Mouse (Mus musculus) stomach, embryonic 15.5 days (tissue): Measurements from ENCODE around the gene Slc30a1. TPM values are rescaled to one million over a fixed set of nuclear protein-coding genes. Genes with fewer than 3 reads are reported as not detected.

ENCODE experiments used
- ATAC-seq: fragments of 200-750 bp; cut with Nextera tagmentation; 2 replicates; pipeline ENCODE4 v1.8.0; 2017; ENCODE audit warnings: low read depth, moderate number of reproducible peaks, moderate TSS enrichment; ENCODE audit not compliant: insufficient read depth, low FRiP score
- H3K27ac ChIP-seq: fragments of 300-500 bp; sonication (generic); 2 replicates; pipeline ENCODE4 v1.5.1; 2015; ENCODE audit warnings: mild to moderate bottlenecking, inconsistent platforms
- H3K27me3 ChIP-seq: fragments of 300-500 bp; sonication (generic); replicated peaks from 2 replicates; pipeline ENCODE4 v1.6.1; 2015; ENCODE audit warnings: inconsistent platforms
- H3K36me3 ChIP-seq: fragments of 300-500 bp; sonication (generic); 2 replicates; pipeline ENCODE4 v1.6.1; 2015; ENCODE audit warnings: inconsistent platforms
- H3K4me1 ChIP-seq: fragments of 300-500 bp; sonication (generic); 2 replicates; pipeline ENCODE4 v1.6.1; 2015; ENCODE audit warnings: inconsistent platforms
- H3K4me2 ChIP-seq: fragments of 300-500 bp; sonication (generic); 2 replicates; pipeline ENCODE4 v1.6.1; 2015; ENCODE audit warnings: mild to moderate bottlenecking, inconsistent platforms
- H3K4me3 ChIP-seq: fragments of 300-500 bp; sonication (generic); replicated peaks from 2 replicates; pipeline ENCODE4 v1.5.1; 2015; ENCODE audit warnings: inconsistent platforms
- H3K9ac ChIP-seq: fragments of 300-500 bp; sonication (generic); 2 replicates; pipeline ENCODE4 v1.6.1; 2015; ENCODE audit warnings: inconsistent platforms
- H3K9me3 ChIP-seq: fragments of 300-500 bp; sonication (generic); 2 replicates; pipeline ENCODE4 v1.6.1; 2016; ENCODE audit warnings: inconsistent platforms
- WGBS: fragments of 180-500 bp; shearing (Covaris S2); methylation state at CpG from one replicate; pipeline ENCODE4 v1.1.7; 2015; 5-methylcytosine and 5-hydroxymethylcytosine counted together
- polyA plus RNA-seq: library from polyadenylated mRNA; unstranded; fragments of >200 nt; fragmentation: Nextera tagmentation; extraction: Ambion mirVana; gene quantifications from 2 replicates; pipeline ENCODE4 v1.2.1, GENCODE M21; 2015

The Slc30a1 gene
- 4.5 and 4.9 TPM in 2 replicates for polyA plus RNA-seq

DNA sequence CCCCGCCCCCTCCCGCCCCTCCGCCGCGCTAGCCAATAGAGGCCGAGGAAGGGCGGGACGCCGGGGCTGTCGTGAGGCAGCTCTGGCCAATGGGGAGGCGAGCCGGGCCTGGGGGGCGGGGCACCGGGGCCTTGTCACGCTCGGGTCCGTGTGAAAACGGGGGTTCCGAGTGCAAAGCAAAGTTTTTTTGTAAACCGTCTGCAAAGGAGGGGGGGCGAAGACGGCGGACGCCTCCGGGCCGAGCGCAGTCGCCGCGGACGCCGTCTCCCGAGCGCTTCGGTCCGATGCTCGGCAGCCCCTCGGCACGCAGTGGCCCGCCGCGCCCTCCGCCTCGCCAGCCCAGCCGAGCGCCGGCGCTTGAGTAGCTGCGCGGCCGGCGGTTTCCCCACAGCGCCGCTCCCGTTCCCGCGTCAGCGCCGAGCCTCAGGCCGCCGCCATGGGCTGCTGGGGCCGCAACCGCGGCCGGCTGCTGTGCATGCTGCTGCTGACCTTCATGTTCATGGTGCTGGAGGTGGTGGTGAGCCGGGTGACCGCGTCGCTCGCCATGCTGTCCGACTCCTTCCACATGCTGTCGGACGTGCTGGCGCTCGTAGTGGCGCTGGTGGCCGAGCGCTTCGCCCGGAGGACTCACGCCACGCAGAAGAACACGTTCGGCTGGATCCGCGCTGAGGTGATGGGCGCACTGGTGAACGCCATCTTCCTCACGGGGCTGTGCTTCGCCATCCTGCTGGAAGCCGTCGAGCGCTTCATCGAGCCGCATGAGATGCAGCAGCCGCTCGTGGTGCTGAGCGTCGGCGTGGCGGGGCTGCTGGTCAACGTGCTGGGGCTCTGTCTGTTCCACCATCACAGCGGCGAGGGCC, at the start of gene Slc30a1:
TSS of gene Slc30a1 (plus strand) at position 197 of the 860 bp plus-strand sequence.
- Histone ChIP-seq H3K9ac (peak within 1 kb of the TSS; percentile 90), H3K9me3 (no peaks in the 10 kb centered on the region), H3K27ac (peak within 1 kb of the TSS; percentile 93), H3K27me3 (no peaks in the 10 kb centered on the region), H3K4me3 (peak within 1 kb of the TSS; percentile 96), H3K4me1 (peaks cover 34% of the 10 kb centered on the region), H3K36me3 (peaks cover 8% of the 10 kb centered on the region), H3K4me2 (peak within 1 kb of the TSS; percentile 91)
- ATAC-seq, result peak; percentile 99
- under 1% methylated on average over 101 of the region's 104 CpGs for WGBS

DNA sequence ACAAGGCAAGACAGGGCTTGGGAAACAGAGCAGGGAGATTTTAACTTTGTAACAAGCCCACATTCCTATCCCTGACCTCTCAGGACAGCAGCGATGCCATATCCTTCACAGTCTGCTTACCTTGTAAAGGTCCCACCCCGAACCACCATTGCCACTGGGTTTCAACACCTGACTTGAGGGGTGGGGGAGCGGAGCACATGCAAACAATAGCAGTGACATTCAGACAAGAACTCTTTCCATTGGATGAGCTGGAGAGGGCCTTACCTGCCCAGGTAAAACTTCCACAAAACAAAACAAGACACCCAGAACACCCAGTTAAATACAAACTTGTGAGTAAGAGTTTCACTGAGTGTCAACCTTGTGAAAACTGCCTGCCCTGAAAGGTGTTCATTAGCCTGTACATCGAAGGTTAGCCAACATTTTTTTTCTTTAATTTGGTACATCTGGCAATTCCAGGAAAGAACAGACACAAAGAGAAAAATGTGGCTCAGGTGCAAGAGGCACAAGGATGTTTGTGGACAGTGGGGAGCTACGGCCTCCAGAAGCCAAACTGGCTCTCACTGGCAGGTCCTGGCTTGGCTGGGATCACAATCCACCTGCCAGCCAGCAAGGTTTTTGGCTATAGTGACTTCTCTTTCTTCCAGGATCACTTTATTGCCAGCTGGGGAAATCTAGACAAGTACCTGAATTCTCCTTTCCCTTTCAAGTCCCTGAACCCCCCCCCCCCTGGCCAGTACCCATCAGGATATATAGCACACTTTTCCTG, 49.5 kb upstream of the Slc30a1 start:
- WGBS, result 78% methylated on average over 5 of the region's 5 CpGs
- no peaks in the 10 kb centered on the region for H3K36me3 ChIP-seq
- H3K4me3 ChIP-seq, result no peak overlapping the region
- no peak overlapping the region for H3K4me2 ChIP-seq
- H3K4me1 ChIP-seq, result no peaks in the 10 kb centered on the region
- H3K27me3 ChIP-seq, result no peaks in the 10 kb centered on the region
- H3K27ac ChIP-seq, result no peak overlapping the region
- no peak overlapping the region for H3K9ac ChIP-seq
- no peak for ATAC-seq
- no peaks in the 10 kb centered on the region for H3K9me3 ChIP-seq

DNA sequence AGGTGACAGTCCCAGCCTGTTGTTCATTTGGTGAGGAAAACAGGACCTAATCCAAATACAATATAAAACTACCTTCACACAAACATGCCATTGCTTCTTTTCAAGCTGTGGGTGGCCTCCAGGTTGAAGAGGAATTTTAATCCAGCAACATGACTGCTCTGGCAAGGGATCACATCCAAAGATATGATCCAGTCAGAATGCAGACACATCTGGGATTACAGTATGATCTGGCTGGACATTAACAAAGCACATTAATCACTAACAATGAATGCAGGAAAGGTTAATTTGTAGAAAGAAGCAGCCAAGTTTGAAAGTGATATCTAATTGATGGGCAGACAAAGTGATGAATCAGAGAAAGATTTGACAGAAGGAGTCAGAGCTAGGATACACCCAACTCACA, 48.4 kb upstream of the Slc30a1 start:
- Histone ChIP-seq H3K27ac (no peak overlapping the region), H3K4me3 (no peak overlapping the region), H3K4me2 (no peak overlapping the region), H3K9me3 (no peaks in the 10 kb centered on the region), H3K9ac (no peak overlapping the region), H3K27me3 (no peaks in the 10 kb centered on the region), H3K36me3 (no peaks in the 10 kb centered on the region), H3K4me1 (no peaks in the 10 kb centered on the region)
- ATAC-seq, result no peak

DNA sequence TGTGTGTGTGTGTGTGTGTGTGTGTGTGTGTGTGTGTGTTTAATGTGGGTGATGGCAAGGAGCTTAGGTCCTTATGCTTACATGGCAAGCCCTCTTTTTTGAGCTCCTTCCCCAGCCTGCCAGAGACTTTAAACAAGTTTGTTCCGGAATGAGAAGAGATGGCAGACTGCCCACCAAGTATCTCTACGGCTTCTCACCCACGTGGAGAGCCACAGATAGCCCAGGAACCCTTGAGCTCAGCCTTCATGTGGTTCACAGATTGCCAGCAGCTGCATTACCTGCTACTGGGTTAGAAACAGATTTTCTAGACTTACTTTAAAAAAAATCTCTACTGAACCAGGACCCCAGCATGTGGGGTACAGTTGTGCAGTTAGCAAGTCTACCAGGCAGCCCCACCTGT, 46.7 kb upstream of the Slc30a1 start:
- no peak for ATAC-seq
- Histone ChIP-seq H3K9me3 (no peaks in the 10 kb centered on the region), H3K27me3 (no peaks in the 10 kb centered on the region), H3K4me1 (no peaks in the 10 kb centered on the region), H3K9ac (no peak overlapping the region), H3K4me2 (no peak overlapping the region), H3K4me3 (no peak overlapping the region), H3K36me3 (no peaks in the 10 kb centered on the region), H3K27ac (no peak overlapping the region)
- 75% methylated on average over 3 of the region's 3 CpGs for WGBS

DNA sequence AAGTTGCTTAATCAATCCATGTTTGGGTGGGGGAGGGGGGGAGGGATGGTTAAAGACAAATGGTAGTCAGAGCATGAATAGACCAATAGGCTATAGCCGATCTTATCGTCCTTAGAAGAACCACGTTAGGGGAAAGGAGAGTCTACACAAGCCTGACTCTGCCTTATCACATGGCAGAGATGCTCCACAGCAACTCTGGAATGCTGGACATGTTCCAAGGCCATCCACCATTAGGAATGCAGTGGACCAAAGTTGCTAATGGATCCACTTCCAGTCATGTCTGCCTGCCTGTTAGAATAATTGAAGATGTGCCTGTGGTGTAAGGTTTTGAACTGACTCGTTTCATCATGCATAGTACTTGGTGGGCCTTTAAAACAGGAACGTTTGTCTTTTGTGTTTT, 45.3 kb upstream of the Slc30a1 start:
- 80% methylated on average over 5 of the region's 5 CpGs for WGBS
- H3K27me3 ChIP-seq, result no peaks in the 10 kb centered on the region
- no peak for ATAC-seq

DNA sequence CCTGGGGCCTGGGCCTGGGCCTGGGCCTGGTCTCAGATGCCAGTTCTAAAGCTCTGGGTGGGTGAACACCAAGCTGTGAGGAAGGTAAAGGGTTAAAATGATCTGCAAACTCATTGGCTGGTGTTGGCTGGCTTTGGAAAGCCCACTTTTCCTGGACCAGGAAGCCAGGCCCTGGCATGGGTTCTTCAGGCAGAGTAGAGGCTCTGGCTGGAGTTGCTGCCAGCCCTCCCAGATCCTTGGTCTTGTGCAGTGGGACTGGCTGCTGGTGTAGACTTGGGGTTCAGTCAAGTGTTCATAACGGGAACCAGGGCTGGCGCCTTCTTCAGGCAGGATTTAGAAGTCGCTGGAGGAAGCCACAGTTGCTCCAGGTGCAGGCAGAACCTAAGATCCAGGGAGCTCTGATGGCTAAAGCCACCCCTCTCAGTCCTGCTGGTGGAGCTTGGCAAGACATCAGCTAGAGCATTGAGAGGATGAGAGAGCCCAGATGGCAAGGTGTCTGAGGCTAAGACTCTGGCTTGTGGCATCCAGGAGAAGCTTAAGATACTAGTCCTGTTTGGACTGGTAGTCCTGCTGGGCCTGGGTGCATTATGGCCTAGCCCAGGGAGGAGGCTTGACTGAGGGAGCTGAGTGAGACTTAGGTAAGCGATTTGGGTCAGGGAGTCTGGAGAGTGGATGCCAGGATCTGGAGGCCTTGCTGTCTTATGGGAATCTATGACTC, 42.6 kb upstream of the Slc30a1 start:
- no peak for ATAC-seq
- no peaks in the 10 kb centered on the region for H3K36me3 ChIP-seq
- no peak overlapping the region for H3K9ac ChIP-seq
- H3K4me3 ChIP-seq, result no peak overlapping the region
- H3K4me2 ChIP-seq, result no peak overlapping the region
- WGBS, result 81% methylated on average over 4 of the region's 4 CpGs
- H3K27ac ChIP-seq, result no peak overlapping the region
- no peaks in the 10 kb centered on the region for H3K27me3 ChIP-seq
- no peaks in the 10 kb centered on the region for H3K4me1 ChIP-seq
- H3K9me3 ChIP-seq, result no peaks in the 10 kb centered on the region

More for the DNA sequence above, 45.3 kb upstream of the Slc30a1 start:
- Histone ChIP-seq H3K36me3 (no peaks in the 10 kb centered on the region), H3K27ac (no peak overlapping the region), H3K9ac (no peak overlapping the region), H3K4me2 (no peak overlapping the region), H3K4me3 (no peak overlapping the region), H3K9me3 (no peaks in the 10 kb centered on the region), H3K4me1 (no peaks in the 10 kb centered on the region)

DNA sequence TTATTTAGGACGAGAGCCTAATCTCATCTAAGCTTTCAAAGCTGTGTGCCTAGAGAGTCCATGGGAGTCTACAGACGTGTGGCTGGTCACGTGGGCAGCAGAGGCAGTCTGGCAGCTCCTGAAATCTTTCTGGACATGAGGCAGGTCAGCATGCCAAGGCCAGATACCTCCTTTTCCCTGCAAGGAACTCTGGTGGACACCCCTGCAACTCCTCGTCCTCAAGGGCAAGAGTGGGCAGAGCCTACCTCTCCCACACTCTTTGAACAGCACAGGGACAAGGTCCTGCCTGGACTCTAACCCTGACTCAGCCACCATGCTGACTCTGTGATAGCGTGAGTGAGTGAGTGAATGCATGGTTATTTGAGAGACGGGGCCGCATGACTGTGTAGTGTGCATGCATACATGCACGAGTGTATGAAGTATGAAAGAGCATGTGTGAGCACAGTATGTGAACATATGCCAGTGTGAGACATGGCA, 42.0 kb upstream of the Slc30a1 start:
- no peak overlapping the region for H3K9ac ChIP-seq
- no peak overlapping the region for H3K27ac ChIP-seq
- H3K4me3 ChIP-seq, result no peak overlapping the region
- no peak for ATAC-seq
- H3K9me3 ChIP-seq, result no peaks in the 10 kb centered on the region
- WGBS, result 79% methylated on average over 8 of the region's 8 CpGs
- no peak overlapping the region for H3K4me2 ChIP-seq
- H3K36me3 ChIP-seq, result no peaks in the 10 kb centered on the region
- H3K4me1 ChIP-seq, result no peaks in the 10 kb centered on the region
- H3K27me3 ChIP-seq, result no peaks in the 10 kb centered on the region

DNA sequence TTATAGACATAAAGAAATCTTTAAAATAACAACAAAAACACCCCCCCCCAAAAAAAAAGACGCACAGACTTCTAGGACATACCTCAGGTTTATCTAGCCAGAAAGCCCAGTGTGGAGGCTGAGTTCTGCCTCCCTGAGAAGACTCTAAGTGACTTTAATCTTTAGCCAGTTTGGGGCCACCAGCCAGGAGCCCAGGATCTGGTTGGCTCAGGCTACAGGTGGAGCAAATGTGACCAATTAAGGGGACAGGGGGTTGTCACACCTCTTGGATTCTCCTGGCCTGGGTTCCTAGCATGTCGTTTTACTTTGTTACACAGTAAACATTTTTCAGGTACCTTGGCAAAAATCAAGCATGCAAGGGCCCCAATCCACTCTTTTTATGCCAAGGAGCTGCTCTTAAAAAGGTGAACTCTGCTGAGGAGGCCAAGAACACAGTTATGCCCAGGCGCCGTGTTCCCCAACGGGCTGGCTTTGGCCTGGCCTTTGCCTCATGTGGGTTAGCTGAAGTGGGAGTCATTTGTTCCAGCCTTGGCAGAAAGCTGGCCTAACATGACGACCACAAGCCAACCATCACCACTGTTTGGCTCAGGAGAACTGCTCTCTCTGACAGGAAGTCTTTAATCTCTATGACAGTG, 34.4 kb upstream of the Slc30a1 start:
- Histone ChIP-seq H3K27me3 (no peaks in the 10 kb centered on the region), H3K4me1 (0 out of 2 replicates have a peak, but pooled peaks cover 4% of the 10 kb centered on the region), H3K27ac (no peak overlapping the region), H3K9ac (no peak overlapping the region), H3K9me3 (no peaks in the 10 kb centered on the region), H3K4me3 (no peak overlapping the region), H3K36me3 (no peaks in the 10 kb centered on the region), H3K4me2 (no peak overlapping the region)
- WGBS, result 70% methylated on average over 6 of the region's 6 CpGs
- ATAC-seq, result no peak

DNA sequence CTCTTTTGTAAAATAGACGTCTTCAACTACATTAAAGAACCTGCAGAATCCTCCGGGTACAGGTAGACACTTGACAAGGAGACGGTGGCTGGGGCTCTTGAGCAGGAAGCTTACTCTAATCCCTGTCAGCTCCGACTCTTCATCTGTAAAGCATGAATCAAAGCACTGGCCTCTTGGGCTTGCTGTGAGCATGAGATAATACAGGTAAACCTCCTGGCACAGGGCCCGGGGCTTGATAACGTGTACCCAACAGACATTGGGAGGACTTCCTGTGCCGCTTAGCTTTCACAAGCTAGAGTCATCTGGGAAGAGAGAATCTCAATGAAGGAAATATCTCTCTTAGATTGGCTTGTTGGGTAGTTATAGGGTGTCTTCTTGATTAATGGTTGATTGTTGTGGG, 31.6 kb upstream of the Slc30a1 start:
- no peaks in the 10 kb centered on the region for H3K36me3 ChIP-seq
- H3K27me3 ChIP-seq, result no peaks in the 10 kb centered on the region
- no peak overlapping the region for H3K4me2 ChIP-seq
- no peak overlapping the region for H3K4me3 ChIP-seq
- H3K4me1 ChIP-seq, result peaks cover 7% of the 10 kb centered on the region; the same call in 1 of the 2 replicates
- H3K9ac ChIP-seq, result no peak overlapping the region
- no peak overlapping the region for H3K27ac ChIP-seq
- ATAC-seq, result no peak
- no peaks in the 10 kb centered on the region for H3K9me3 ChIP-seq
- 63% methylated on average over 7 of the region's 7 CpGs for WGBS

DNA sequence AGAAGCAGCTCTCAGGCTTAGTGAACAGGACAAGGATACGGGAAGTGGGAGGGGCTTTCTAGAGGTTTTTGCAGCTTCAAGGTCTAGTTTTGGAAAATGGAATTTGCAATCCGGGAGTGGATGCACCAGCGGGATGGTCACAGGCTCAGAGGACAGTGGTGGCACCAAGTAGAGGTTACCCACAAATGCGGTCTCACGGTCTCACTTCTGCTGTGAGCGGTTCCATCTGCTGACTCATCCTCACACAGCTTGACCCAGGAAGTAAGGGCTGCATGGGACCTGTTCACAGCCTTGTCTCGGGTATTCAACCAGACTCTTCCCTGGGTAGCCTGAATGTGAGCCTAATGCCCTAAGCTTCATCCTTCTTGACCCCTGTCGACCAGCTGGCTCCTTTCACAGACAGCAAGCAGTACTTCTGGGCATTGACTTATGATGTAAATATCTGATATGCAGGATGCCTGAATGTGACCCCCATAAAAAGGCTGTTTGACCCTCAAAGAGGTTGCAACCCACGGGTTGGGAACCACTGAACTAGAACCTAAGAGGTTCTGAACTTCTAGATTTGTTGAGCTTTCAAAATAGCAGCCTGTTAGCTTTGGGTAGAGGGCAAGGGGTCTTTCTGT, 30.8 kb upstream of the Slc30a1 start:
- WGBS, result 54% methylated on average over 9 of the region's 9 CpGs
- no peak overlapping the region for H3K4me2 ChIP-seq
- no peak for ATAC-seq
- no peaks in the 10 kb centered on the region for H3K27me3 ChIP-seq
- no peaks in the 10 kb centered on the region for H3K9me3 ChIP-seq
- no peak overlapping the region for H3K4me3 ChIP-seq
- H3K9ac ChIP-seq, result no peak overlapping the region
- H3K36me3 ChIP-seq, result no peaks in the 10 kb centered on the region
- H3K4me1 ChIP-seq, result peaks cover 7% of the 10 kb centered on the region; the same call in 1 of the 2 replicates
- H3K27ac ChIP-seq, result no peak overlapping the region

DNA sequence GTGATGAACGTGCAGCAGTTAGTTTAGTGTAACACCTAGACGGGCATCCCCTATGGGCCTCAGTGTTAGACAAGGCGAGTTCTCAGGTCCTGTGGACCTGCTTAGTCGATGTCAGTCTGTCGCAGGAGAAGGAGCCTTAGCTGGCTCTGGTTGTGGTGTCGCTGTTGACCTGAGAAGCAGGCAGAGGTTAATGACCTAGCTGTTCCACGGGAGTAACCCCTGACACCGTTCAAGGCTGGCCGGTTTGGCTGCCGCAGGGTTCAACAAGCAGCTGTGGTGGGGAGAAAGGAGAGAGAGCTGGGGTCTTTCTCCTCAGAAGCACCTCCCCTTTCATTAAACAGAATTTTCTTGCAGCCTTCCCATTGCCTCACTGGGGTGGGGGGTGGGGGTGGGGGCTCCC, 28.9 kb upstream of the Slc30a1 start:
- Histone ChIP-seq H3K27ac (no peak overlapping the region), H3K9ac (no peak overlapping the region), H3K27me3 (no peaks in the 10 kb centered on the region), H3K4me3 (no peak overlapping the region), H3K9me3 (no peaks in the 10 kb centered on the region), H3K4me1 (peaks cover 9% of the 10 kb centered on the region; the same call in 1 of the 2 replicates), H3K36me3 (no peaks in the 10 kb centered on the region), H3K4me2 (no peak overlapping the region)
- no peak for ATAC-seq
- 54% methylated on average over 10 of the region's 10 CpGs for WGBS
